Mouse (Mus musculus): ENCODE data around the gene Gm20661.

Gene Gm20661

DNA sequence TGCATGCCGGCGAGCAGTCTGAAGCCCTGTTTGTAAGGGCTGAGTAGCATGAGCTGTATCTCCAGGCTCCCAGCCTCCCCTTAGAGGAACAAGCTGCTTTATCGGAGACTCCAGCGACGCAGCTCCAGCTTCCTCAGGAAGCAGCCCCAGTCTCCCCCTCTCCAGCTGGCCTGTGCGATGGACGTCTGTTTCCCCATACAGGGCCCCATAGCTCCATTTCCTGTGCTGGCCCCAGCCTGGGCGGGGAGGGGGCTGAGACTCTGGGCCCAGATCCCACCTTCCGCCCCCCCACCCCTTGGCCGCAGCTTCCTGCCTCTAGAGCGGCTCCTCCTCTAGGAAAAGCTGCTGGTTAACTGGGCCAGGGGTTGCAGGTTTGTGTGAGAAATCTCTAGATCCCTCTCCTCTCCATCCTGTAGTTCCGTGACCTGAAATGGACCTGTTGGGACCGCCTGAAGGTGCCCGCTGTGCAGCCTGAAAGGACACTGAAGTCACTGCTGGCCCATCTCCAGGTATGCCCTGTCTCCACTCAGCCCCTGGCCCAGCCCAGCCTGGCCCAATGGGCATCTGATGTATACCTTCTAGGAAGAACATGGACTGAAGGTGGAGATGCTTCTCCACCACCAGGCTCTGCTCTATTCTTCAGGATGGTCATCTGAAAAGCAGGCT is at the start of gene Gm20661:
Gene Gm20661 (plus strand): TSS at position 378 of the 666 bp plus-strand sequence.
- no peak for DNase-seq (ENCODE audit: low read depth, low spot score)

GRCm38 (mm10) chr9:107934146-107934545 is 48.7 kb upstream of the Gm20661 start:
- DNase-seq (ENCODE audit: low read depth, low spot score), result no peak

- DNase-seq (ENCODE audit: low read depth, low spot score), result no peak
These were observed 47.5 kb upstream of the Gm20661 start, which contains the start of gene Camkv for GRCm38 (mm10) chr9:107935374-107935773. TSS of gene Camkv (plus strand) at chr9:107935674.

GRCm38 (mm10) chr9:107935790-107936214 is 47.1 kb upstream of the Gm20661 start:
- peak; percentile 81 for DNase-seq (ENCODE audit: low read depth, low spot score)

DNA sequence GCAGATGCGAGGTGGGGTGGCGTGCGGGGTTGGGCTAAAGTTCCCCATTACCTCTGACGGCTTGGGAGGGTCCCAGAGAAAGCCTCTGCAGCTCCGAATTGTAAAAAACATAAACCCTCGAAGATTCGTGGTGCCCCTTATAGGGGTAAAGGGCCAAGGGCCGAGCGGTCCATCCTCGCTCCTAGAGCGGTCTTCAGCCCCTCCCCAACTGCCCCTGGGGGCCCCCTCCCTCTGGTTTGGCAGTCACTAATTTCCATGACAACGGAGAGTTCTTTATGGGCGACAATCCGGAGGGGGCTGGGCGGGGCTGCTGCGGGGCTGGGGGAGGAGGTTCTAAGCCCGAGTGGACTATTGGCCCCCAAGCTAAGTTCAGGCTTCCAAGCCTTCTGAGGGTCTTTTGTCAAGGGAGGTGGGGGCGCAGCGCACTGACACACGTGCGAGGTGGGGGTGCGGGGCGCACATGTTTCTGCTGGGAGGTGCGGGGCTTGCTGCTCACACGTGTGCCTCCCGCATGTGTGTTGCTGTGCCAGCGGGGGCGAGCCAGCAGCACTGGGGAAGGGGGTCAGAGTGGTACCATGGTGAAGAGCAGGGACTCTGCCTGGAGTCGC is 46.5 kb upstream of the Gm20661 start:
- no peak for DNase-seq (ENCODE audit: low read depth, low spot score)

- no peak for DNase-seq (ENCODE audit: low read depth, low spot score)
These were observed 46.0 kb upstream of the Gm20661 start for GRCm38 (mm10) chr9:107936831-107937230.

GRCm38 (mm10) chr9:107947241-107948194 is 35.3 kb upstream of the Gm20661 start:
- DNase-seq (ENCODE audit: low read depth, low spot score), result no peak

DNA sequence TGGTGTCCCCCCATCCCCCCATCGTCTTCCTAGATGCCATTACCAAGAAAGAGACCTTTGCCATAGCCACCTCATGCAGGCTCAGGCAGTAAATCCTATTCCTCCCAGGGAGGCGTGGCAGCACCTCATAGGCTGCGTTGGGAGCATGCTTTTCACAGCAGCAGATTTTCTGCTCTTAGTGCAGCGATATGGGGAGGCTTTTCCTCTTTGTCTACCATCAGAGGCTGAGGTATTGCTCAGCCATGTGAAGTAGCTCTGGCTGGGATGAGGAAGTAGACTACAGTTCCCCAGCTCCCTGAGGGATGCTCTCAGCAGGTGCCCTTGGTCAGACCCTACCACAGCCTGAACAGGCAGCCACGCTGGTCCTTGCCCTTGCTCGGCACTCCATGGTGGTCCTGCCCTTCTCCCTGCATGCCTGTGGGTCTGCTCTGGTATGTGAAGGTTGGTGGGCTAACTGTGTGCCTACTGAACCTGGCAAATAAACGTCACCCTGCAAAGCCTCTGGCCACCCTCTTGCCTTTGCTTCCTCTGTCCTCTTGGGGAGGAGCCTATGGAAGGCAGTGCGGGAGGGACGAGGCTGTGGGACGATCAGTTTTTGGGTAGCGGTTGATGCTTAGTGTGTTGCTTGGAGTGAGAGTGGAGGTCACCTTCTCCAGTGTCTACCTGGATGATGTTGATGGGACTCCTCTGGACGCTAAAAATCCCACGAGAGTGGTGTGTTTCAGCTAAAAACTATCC is 33.5 kb upstream of the Gm20661 start:
- no peak for DNase-seq (ENCODE audit: low read depth, low spot score)

- DNase-seq (ENCODE audit: low read depth, low spot score), result no peak
These were observed 33.0 kb upstream of the Gm20661 start, which contains the start of gene Traip for GRCm38 (mm10) chr9:107949922-107950235. TSS of gene Traip (plus strand) at chr9:107950136.

- peak; percentile 97 for DNase-seq (ENCODE audit: low read depth, low spot score)
These were observed 32.1 kb upstream of the Gm20661 start for GRCm38 (mm10) chr9:107950460-107951355.

DNA sequence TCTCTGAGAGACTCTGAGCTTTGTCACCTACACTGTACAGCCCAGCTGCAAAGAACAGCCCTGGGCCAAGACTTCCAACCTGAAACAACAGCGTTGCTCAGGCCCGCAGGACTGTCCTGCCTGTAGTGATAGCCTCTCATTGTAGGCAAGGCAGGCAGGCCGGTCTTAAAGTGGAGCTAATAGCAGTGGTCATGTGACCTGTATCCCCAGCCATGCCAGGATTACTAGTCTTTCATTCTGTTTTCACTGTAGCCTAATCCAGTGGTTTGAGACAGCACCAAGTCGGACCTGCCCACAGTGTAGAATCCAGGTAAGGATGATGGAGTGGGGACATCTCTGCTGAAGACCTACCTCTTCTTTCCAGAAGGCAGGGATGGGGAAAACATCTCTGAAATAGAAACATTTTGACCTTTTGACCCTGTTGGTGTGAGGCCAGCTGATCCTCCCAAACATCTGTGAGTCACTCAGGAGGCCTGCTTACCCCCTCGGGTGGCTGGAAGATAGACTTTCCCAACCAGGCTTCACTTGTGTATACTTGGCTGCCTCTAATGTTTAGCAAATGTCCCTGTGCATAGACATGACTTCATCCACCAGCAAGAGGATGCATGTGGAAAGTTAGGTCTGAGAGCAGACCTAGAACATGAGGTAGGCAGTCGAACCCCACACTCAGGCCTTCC is 27.1 kb upstream of the Gm20661 start:
- DNase-seq (ENCODE audit: low read depth, low spot score), result no peak

- peak; percentile 87 for DNase-seq (ENCODE audit: low read depth, low spot score)
These were observed 25.7 kb upstream of the Gm20661 start for GRCm38 (mm10) chr9:107957141-107957540.

DNA sequence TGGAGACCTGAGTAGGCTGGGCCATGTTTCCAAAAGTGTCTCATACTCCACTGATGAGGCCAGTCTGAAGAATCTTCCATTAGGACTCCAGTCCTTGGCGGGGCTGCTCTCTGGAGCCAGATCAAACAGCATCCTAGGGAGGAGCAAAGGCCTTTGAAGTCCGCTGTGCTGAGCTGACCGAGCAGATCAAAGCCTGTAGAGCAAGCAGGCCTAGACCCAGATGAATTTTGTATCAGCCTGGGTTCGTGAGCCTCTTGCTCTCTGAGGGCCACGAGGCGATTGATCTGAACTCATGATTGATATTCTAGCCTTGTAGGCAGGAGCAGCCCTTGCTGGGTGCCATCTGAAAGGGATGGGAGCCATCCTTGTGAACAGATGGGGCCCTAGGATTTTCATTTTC is 23.0 kb upstream of the Gm20661 start:
- DNase-seq (ENCODE audit: low read depth, low spot score), result no peak

GRCm38 (mm10) chr9:107960928-107961327 is 21.9 kb upstream of the Gm20661 start:
- DNase-seq (ENCODE audit: low read depth, low spot score), result peak; percentile 71

GRCm38 (mm10) chr9:107961351-107961762 is 21.5 kb upstream of the Gm20661 start:
- peak; percentile 92 for DNase-seq (ENCODE audit: low read depth, low spot score)

DNA sequence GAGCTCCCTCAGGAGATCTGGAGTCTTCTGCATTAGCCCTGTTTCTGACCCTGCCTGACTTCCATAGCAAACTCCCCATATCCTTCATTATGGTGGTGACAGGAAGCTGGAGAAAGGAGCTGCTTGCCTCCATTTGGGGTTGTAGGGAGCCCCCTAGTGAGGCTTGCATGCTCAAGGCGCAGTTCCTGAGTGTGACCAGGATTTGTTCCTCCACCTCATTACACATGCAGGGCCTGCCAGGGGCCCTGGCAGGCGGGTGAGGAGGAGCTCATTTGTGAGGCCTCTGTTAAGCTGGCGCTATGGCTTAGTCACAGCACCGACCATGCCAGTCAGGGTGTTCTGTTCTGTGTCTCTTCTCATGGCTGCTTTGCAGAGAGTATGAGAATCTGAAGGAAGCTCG is 21.0 kb upstream of the Gm20661 start:
- DNase-seq (ENCODE audit: low read depth, low spot score), result peak; percentile 67

- DNase-seq (ENCODE audit: low read depth, low spot score), result no peak
These were observed 19.9 kb upstream of the Gm20661 start for GRCm38 (mm10) chr9:107962916-107963315.

DNA sequence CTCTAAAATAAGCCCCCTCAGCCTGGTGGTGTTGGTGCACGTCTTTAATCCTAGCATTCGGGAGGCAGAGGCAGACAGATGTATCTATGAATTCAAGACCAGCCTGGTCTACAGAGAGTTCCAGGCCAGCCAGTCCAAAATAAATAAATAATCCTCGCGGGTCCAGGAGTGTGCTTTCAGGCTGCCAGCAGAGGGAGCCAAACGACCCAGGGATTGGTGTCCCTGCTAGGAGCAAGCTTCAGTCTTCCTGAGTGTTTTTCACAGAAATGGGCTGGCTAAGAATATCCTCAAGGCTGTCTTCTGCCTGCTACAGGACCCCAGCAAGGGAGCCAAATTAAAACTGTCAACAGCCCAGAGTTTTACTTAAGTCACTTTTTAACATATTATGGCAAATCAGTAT is 19.2 kb upstream of the Gm20661 start:
- peak; percentile 87 for DNase-seq (ENCODE audit: low read depth, low spot score)

DNA sequence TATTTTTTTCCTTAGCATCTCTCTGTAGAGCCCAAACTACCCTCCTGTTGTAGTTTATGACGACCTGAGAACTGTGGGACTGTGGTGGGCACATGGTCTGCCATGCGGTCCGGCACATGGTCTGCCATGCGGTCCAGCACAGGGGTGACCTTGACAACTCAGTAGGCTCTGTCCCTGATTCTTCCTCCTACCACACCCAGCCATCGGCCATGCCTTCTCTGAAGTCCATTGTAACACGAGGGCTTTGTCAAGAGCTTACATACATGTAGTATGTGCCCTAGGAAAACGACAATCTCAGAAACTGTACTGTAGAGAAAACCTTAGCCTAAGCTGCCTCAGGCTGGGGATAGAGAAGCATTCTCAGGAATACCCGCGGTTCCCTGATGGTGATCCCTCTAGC is 18.2 kb upstream of the Gm20661 start:
- DNase-seq (ENCODE audit: low read depth, low spot score), result no peak

- no peak for DNase-seq (ENCODE audit: low read depth, low spot score)
These were observed 16.2 kb upstream of the Gm20661 start for GRCm38 (mm10) chr9:107966676-107967075.

All from ZHBTc4 (cell line).